Mouse (Mus musculus) hindbrain, embryonic 16.5 days (tissue): ENCODE measurements at regions not wholly inside any gene's neighbourhood (a gene's known extent, or its start where the extent isn't known, plus 50 kb on each side); places are given as distances from the start of the nearest gene placed in this dataset.

Source experiments
- ATAC-seq: fragments of 200-750 bp; cut with Nextera tagmentation; 2 replicates; pipeline ENCODE4 v1.8.0; 2017; ENCODE audit warnings: moderate TSS enrichment, moderate library complexity
- H3K27ac ChIP-seq: fragments of 300-500 bp; sonication (generic); 2 replicates; pipeline ENCODE4 v1.5.1; 2014; ENCODE audit warnings: low read depth, mild to moderate bottlenecking, control low read depth, low read length, moderate library complexity
- H3K27me3 ChIP-seq: fragments of 300-500 bp; sonication (generic); replicated peaks from 2 replicates; pipeline ENCODE4 v1.6.1; 2014; ENCODE audit warnings: low read length; ENCODE audit not compliant: control insufficient read depth, insufficient read depth
- H3K36me3 ChIP-seq: fragments of 300-500 bp; sonication (generic); 2 replicates; pipeline ENCODE4 v1.6.1; 2014; ENCODE audit warnings: mild to moderate bottlenecking, low read length, moderate library complexity, mixed read lengths; ENCODE audit not compliant: control insufficient read depth, insufficient read depth
- H3K4me1 ChIP-seq: fragments of 300-500 bp; sonication (generic); 2 replicates; pipeline ENCODE4 v1.6.1; 2014; ENCODE audit warnings: low read depth, low read length; ENCODE audit not compliant: control insufficient read depth, insufficient read depth
- H3K4me2 ChIP-seq: fragments of 300-500 bp; sonication (generic); 2 replicates; pipeline ENCODE4 v1.6.1; 2014; ENCODE audit warnings: mild to moderate bottlenecking, low read length, control low read depth, moderate library complexity
- H3K4me3 ChIP-seq: fragments of 300-500 bp; sonication (generic); 2 replicates; pipeline ENCODE4 v1.5.1; 2014; ENCODE audit warnings: mild to moderate bottlenecking, low read length, control low read depth, moderate library complexity
- H3K9ac ChIP-seq: fragments of 300-500 bp; sonication (generic); 2 replicates; pipeline ENCODE4 v1.6.1; 2014; ENCODE audit warnings: low read depth, mild to moderate bottlenecking, control low read depth, low read length, moderate library complexity
- H3K9me3 ChIP-seq: fragments of 300-500 bp; sonication (generic); 2 replicates; pipeline ENCODE4 v1.6.1; 2014; ENCODE audit warnings: mild to moderate bottlenecking, low read length, moderate library complexity; ENCODE audit not compliant: control insufficient read depth
- WGBS: fragments of 180-500 bp; shearing (Covaris S2); extraction: QIAGEN DNeasy Blood & Tissue Kit; methylation state at CpG from one replicate; pipeline ENCODE4 v1.1.7; 2014; 5-methylcytosine and 5-hydroxymethylcytosine counted together

DNA sequence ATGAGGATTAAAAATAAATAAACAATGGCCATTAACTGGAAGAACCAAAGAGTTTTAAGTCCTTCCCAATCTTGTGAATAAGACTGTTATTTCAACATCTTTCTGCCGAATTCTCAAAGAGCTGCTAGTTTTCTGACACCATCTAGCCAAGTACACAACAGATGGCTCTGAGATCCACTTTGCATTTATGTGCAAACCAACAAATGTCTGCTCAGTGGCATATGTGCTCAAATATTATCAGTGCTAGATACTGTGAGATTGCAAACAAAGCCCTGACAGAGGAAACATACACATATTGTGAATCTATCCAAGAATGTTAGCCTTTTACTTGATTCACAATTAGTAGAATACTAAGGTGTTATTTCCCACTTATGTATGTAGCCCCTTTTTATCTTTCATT is 447.6 kb upstream of the Adam24 start:
- 72% methylated on average over 1 of the region's 1 CpGs for WGBS
- no peak for ATAC-seq
- H3K4me1 ChIP-seq = no peaks in the 10 kb centered on the region

More for the DNA sequence above, 447.6 kb upstream of the Adam24 start:
- Histone ChIP-seq H3K9ac (no peak overlapping the region), H3K27me3 (no peaks in the 10 kb centered on the region), H3K4me2 (no peak overlapping the region), H3K27ac (no peak overlapping the region), H3K36me3 (no peaks in the 10 kb centered on the region), H3K9me3 (no peaks in the 10 kb centered on the region), H3K4me3 (no peak overlapping the region)
